Mouse (Mus musculus) brown adipose tissue, adult 24 weeks (tissue): ENCODE results near the gene Mdga1. TPM values are rescaled to one million over a fixed set of nuclear protein-coding genes. Genes with fewer than 3 reads are reported as not detected.

Source experiments
- polyA plus RNA-seq: library from polyadenylated mRNA; stranded (reverse); fragments of >200 nt; gene quantifications from 2 replicates; pipeline ENCODE4 v1.2.4, GENCODE M21; 2012; ENCODE audit not compliant: missing spikeins, insufficient read depth, insufficient read length

Gene Mdga1
- polyA plus RNA-seq, 1 experiment, result not detected

Other genes starting within 250 kb of the Mdga1 start
- gene Zfand3, start 34.6 kb upstream of the Mdga1 start, polyA plus RNA-seq, result 71.5 and 105 TPM in 2 replicates